Mouse (Mus musculus): ENCODE data around the gene Spata2.

DNA sequence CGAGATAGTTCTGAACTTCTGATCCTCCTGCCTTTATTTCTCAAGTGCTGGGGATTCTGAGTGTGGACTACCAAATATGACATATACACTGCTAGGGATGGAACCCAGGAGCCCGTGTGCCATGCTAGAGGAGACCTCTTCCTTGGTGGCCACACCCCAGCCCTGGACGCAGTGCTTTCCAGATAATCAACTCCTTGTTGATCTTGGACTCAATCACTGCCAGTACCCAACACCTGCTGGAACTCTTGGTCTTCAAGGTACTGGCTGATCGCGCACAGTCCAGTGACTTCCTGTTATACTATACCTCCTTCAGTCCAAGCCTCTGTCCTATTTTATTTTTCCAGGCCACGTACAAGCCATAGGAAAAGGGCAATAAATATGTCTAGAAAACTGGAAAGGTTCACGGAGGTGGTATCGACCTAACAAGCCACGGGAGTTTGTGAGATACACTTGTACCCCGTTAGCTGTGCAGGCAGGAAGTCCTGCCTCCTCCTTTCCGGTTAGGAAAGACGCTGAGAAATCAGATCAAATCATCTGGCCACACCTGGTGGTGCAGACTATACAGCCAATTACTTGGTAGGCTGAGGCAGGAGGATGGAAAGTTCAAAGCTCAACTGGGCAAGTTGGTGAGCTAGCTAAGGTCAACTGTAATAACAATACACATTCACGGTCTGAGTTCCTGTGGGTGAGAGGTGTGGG, 10.0 kb upstream of the Spata2 start:
- no peak for TF ChIP-seq EP300 (IDR thresholded peaks at IDR 0.05; ENCODE audit: low read depth)
- TF ChIP-seq CTCF (IDR thresholded peaks at IDR 0.05; ENCODE audit: low read depth) = no peak; the same call in 1 of the 2 replicates
